Mouse (Mus musculus) spleen, postnatal 14 days (tissue): Measurements from ENCODE around the gene Fndc5.

Experiments used
- DNase-seq, 2 experiments: peaks; one replicate each; pipeline ENCODE4 v3.0.0; 2021 to 2022; ENCODE audit warnings: low spot score in 2 of 2

Fndc5 gene

GRCm38 (mm10) chr4:129136579-129137391, at the start of gene Fndc5:
Gene Fndc5 (plus strand): TSS chr4:129136999.
- DNase-seq = no peak

- no peak for DNase-seq
Measured at GRCm38 (mm10) chr4:129087850-129088249, 48.9 kb upstream of the Fndc5 start.

GRCm38 (mm10) chr4:129095276-129095675, 41.5 kb upstream of the Fndc5 start:
- no peak for DNase-seq

- no peak for DNase-seq
Measured at GRCm38 (mm10) chr4:129097006-129097405, 39.8 kb upstream of the Fndc5 start.

GRCm38 (mm10) chr4:129102133-129102829, 34.5 kb upstream of the Fndc5 start:
- no peak for DNase-seq

- DNase-seq = no peak
Measured at GRCm38 (mm10) chr4:129105356-129105755, 31.4 kb upstream of the Fndc5 start, which contains the start of gene Tmem54. Gene Tmem54 (plus strand): TSS chr4:129105548.

- no peak for DNase-seq
Measured at GRCm38 (mm10) chr4:129106073-129106472, 30.7 kb upstream of the Fndc5 start.

GRCm38 (mm10) chr4:129107348-129107899, 29.4 kb upstream of the Fndc5 start:
- no peak for DNase-seq

- no peak for DNase-seq
Measured at GRCm38 (mm10) chr4:129108624-129109023, 28.2 kb upstream of the Fndc5 start.

GRCm38 (mm10) chr4:129110804-129111203, 26.0 kb upstream of the Fndc5 start:
- no peak for DNase-seq

- DNase-seq = no peak
Measured at GRCm38 (mm10) chr4:129111350-129111749, 25.4 kb upstream of the Fndc5 start.

GRCm38 (mm10) chr4:129112231-129112630, 24.6 kb upstream of the Fndc5 start:
- no peak for DNase-seq

GRCm38 (mm10) chr4:129113083-129113988, 23.5 kb upstream of the Fndc5 start:
- DNase-seq = peak in 1 of 2 experiments; percentile 45

GRCm38 (mm10) chr4:129116703-129117102, 20.1 kb upstream of the Fndc5 start:
- no peak for DNase-seq

- no peak for DNase-seq
Measured at GRCm38 (mm10) chr4:129117720-129118510, 18.9 kb upstream of the Fndc5 start.

- no peak for DNase-seq
Measured at GRCm38 (mm10) chr4:129119708-129120107, 17.1 kb upstream of the Fndc5 start.

GRCm38 (mm10) chr4:129120520-129121445, 16.0 kb upstream of the Fndc5 start:
- peak; percentile 37 to 56 for DNase-seq

GRCm38 (mm10) chr4:129121569-129122086, 15.2 kb upstream of the Fndc5 start, which contains the start of gene Hpca:
Gene Hpca (minus strand): TSS chr4:129122036.
- DNase-seq = no peak

- DNase-seq = no peak
Measured at GRCm38 (mm10) chr4:129122107-129122506, 14.7 kb upstream of the Fndc5 start.
